Mouse (Mus musculus) gonadal fat pad, adult 2 months (tissue): ENCODE measurements around the gene Sos1. TPM values are rescaled to one million over a fixed set of nuclear protein-coding genes. Genes with fewer than 3 reads are reported as not detected.

Experiments
- DNase-seq: peaks from one replicate; pipeline ENCODE4 v3.0.0-alpha.2; 2012; ENCODE audit warnings: low read depth
- polyA plus RNA-seq: library from polyadenylated mRNA; depleted of rRNA; stranded (reverse); fragments of >200 nt; gene quantifications from 2 replicates; pipeline ENCODE4 v1.2.3, GENCODE M21; 2012; rRNA removed

Gene Sos1
- polyA plus RNA-seq, result 2.7 and 4.1 TPM in 2 replicates

DNA sequence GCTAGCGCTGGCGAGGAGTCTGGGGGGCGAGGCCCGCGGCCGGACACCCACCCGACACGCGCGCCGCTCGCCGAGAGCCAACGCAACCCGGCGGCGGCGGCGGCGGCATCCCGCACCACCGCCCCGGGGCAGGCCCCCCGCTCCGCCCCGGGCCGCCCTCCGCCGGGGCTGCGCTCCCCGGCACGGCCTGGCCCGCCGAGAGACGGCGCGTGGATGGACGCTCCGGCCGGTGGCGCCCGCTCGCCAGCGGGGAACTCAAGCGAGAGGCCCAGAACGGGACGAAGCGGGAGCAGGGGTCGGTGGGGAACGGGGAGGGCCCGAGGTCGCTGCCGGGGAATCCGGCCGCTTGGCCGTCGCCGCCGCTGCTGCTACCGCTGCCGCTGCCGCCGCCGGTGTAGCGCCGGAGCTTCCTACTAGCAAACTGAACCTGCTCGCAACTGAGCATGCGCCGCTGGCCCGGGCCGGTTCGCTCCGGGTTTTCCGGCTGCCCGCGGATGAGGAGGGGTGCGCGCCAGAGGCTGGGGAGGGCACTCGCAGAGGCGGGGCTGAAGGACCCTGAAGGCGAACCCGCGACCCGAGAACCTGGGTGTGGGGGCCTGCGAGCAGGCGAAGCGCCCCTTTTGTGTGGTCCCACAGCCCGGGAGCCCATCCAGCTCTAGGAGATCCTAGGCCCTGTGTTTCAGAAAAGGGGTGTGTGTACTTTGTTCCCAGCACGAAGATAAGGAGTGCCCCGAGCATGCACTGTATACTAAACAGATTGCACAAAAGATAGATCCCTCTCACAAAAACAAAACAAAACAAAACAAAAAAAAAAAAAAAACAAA is at the start of gene Sos1:
Sos1 (minus strand) TSS at position 423 of the 824 bp plus-strand sequence.
- no peak for DNase-seq

DNA sequence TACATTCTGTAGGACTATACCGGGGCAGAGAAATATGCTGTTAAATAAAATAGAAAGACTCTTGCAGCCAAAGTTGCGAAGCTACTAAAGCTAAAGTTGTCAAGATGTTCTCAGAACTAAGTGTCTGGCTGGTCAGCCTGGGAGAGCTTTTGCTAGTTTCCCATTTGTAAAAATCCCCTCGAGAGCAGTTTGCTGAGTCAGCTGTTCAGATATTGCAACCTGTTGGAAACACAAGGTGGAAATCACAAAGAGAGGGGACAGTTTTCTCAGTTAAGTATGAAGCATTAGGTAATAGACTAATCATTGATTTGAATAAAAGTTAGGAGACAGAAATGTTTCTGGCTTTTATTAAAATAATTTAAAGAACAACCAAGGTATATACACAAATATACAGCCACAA is 43.0 kb upstream of the Sos1 start:
- no peak for DNase-seq

DNA sequence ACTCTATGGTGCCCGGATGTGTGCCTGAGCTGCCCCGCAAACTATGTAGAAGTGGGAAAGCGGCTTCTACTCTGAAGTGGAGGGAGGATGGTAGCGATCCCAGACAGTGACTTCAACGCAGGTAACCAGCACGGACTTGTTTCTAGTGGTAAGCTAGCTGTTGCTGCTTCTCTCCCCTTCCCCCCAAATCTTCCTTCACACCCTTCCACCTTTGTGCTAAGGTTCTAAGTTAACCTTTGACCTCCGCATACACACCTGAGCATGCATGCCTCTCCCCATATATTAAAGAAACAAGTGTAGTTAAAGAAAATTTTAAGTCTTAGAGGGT is 41.9 kb upstream of the Sos1 start:
- no peak for DNase-seq

DNA sequence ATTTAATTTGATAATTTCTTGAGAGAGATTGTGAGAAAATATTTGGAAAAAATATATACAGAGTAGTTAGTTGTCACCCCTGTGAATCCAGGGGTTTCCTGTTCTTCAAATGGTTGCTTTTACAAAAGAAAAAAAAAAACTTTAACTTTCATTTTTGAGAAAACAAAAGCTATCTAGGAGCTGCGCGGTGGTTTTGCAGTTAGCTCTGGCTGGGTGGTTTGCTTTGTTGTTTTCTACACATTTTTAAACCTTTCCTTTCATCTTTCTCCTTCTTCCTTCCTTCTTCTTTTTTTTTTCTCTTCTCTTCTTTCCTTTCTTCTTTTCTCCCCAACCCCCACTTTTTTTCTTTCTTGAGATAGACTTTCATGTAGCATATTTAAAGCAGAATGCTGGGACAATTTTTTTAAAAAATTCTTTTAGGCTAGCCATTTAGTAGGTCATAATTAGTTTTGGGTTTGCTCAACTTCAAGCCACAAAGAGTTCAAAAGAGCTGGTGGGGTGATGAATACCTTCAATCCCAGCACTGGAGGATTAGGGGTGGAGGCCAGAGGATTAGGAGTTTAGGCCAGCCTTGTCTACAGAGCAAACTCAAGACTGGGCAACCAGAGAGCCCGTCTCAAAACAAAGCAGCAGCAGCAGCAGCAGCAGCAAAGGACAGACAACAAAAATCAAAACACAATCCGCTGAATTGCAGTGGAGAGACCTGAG is 41.4 kb upstream of the Sos1 start:
- no peak for DNase-seq

DNA sequence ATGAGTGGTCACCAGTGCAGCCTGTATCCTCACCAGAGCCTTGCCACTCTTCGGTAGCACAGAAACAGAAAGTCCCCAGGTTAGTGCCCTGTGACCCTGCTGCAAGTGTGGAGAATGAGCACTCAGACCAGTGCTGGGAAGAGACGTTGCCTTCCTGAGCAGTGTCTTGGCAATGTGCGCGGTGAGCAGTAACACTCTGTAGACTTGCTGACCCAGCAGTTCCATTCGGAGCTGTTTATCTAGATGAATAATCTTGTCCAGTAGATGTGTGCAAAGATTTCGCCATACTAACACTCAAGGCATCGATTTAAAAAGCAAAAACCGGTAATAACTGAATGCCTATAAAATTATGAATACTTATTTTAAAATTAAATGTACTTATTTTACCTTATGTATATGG is 40.3 kb upstream of the Sos1 start:
- DNase-seq, result no peak

DNA sequence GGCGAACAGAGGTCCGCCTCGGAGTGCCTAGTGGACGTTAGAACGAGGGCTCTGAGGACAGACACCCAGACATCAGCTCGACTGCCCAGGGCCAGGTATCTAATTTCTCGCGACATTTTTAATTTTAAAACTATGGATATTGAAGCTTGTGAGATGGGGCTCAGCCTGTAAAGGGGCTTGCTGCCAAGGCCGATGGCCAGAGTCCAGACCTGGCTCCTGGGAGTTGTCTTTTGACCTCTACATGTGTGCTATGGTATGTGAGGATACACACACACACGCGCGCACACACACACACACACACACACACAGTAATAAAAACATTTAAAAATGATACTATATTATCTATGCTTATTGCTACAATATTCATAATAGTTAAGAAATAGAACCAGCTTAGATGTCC is 38.6 kb upstream of the Sos1 start:
- DNase-seq, result no peak

DNA sequence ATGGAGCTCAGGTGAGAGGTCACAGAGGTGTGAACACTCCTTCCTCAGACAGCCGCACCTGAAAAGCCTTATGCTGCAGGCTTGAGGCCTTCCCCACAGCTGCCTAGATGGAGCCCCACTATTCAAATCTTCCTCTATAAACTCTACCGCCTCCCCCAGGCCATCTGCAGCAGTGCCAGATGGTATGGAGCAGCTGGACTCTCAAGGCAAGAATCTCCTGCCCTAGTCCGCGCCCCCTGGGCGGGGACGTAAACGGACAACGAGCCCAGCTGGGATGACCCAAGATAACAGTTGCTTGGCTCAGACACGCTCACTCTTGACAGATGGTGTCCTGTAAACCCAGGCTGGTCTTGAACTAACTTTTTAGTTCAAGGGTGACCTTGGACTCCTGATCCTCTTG is 37.0 kb upstream of the Sos1 start:
- DNase-seq, result no peak

DNA sequence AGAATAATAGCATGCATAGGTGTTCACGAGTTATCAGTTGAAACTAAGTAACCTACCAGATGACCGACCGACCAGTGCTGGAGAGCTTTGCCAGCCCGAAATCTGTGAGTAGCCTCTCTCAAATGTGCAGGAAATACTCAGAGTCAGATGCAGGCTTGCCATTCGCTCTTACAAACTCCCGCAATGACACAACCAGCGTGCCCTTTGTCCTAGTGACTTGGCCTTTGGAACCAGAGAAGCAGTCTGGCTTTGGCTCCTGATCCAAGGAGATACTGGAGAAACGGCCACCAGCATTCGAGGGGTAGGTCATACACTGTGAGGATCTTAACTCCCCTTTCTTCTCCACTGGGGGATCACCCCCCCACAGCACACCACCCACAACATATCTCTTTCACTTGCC is 35.7 kb upstream of the Sos1 start:
- no peak for DNase-seq

DNA sequence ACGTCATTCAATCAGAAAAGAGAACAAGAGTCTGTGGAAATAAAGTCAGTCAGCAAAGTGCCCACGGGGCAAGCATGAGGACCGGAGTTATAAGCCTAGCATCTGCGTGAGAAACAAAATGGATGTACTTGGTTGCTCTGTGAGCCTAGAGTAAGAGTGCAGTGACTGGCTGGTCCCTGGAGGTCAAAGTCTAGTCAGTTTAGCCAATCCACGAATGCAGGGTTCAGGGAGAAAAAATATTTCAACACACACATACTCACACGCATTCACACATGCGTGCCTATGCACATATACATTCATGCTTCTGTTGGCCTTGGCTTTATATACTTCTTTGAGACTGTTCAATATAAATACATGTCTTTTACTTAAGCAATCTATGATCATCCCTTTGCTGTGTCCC is 35.3 kb upstream of the Sos1 start:
- DNase-seq, result no peak

DNA sequence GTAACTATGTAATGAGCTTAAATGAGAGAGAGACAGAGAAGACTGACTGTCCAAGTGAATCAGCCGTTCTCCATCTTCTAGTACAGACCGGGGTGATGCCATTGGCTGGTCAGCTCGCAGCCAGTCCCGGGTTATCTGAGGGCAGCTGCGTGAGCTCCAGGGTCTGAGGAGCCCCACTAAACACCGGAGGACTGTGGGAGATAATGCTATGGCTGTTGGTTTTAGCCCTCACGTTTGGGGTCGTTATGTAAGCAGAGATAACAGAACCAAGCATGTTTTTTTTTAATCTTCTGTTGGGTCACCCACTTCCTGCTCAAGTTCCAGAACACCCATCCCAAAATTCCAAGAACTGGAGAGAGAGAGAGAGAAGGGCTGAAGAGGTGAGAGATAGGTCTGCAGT is 33.5 kb upstream of the Sos1 start:
- DNase-seq, result no peak

DNA sequence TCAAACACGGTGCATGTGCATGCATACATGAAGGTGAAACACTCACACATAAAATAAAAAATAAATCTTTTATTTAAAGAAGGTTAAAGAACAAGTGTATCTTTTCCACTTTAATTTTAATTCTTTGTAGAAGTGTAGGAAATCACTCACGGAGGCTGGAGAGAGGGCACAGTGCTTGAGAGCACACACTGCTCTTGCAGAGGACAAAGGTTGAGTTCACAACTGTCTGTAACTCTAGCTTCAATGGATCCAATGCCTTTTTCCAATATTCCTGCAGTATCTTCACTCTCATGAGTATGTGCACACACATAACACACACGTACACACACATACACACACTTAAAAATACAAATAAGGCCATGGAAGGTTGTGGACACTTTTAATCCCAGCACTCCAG is 30.2 kb upstream of the Sos1 start:
- DNase-seq, result no peak

DNA sequence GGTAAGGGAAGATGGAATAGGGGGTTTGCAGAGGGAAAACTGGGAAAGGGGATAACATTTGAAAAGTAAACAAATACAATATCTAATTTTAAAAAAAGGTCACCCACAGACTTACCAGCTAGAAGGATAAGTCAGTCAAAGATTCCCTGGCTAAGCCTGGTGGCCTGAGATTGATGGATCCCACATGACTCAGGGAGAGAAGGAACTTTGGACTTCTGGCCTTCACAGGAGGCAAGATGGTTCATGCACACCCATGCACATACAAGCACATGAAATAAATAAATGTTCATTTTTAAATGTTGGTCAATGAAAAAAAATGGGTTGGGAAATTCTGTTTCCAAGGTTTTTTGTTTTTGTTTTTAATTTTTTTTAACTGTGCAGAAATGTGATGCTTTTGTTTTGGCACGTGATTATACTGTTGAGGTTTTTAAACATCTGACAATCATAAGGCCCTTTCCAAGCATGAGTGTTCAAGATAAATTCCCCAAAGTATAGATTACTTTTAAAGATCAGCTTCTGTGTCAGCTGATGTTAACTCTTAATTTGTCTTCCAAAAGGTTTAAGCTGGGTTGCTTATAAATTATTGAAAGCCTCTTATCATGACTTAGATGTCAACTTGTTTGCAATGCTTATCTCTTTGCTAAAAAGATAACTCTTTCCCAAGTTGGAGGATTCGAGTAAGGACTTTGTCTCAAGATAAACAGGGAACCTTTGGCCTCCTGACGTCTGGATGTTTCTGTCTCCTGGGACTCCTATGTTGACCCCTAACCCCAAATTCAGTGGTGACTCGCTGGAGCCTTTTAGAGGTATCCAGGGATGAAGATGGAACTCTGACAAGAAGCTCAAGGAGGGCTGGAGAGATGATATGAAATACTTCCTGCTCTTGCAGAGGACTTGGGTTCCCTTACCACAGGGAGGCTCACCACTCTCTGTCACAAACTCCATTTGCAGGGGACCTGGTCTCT is 29.5 kb upstream of the Sos1 start:
- DNase-seq, result no peak

DNA sequence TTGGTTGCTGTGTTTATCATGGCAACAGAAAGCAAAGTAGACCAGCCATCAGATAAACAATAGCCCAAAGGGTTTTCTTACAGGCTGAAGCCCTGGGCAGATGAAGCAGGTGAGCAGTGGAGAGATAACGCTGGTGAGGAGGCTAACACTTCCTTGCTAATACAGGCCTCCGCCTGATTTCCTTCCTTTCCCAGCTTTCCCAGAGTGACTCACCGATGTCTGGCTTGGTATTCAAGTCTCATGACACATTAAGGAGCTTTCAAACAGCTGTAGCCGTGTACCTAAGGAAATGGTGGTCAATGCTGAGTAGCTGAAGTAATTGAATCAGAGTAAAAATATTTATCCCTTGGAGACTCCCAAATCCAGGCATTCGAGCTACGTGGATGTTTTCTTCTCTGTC is 25.5 kb upstream of the Sos1 start:
- no peak for DNase-seq

DNA sequence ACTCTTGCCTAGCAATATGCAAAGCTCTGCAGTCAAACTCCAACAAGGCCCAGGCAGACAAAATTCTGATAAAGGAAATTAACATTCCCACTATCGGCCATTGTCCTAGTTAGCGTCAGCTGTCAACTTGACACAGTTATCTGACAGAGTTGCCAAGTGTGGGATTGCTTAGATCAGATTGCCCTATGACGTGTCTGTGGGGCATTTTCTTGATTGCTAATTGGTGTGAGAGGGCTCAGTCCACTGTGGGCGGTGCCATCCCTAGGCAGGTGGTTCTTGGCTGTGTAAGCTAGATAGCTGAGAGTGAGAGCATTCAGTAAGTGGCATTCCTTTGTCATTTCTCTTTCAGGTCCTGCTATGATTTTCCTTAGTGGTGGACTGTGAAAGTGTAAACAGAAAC is 25.1 kb upstream of the Sos1 start:
- DNase-seq, result no peak

DNA sequence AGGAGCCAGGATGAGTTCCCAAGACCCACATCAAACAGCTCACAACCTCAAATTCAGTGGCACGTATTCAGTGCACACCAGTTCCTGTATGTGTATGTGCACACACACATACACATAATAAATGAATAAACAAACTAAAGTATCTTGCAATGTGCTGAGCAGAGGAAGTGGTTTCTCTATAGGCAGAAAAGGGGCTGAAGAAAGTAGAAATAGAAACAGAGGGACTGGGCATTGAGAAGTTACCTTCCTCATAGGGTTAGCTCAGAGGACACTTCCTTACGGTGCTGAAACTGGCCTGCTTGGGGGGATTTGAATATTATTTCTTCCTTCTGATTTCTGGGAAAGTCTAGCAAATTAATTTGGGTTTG is 21.5 kb upstream of the Sos1 start:
- DNase-seq, result no peak

DNA sequence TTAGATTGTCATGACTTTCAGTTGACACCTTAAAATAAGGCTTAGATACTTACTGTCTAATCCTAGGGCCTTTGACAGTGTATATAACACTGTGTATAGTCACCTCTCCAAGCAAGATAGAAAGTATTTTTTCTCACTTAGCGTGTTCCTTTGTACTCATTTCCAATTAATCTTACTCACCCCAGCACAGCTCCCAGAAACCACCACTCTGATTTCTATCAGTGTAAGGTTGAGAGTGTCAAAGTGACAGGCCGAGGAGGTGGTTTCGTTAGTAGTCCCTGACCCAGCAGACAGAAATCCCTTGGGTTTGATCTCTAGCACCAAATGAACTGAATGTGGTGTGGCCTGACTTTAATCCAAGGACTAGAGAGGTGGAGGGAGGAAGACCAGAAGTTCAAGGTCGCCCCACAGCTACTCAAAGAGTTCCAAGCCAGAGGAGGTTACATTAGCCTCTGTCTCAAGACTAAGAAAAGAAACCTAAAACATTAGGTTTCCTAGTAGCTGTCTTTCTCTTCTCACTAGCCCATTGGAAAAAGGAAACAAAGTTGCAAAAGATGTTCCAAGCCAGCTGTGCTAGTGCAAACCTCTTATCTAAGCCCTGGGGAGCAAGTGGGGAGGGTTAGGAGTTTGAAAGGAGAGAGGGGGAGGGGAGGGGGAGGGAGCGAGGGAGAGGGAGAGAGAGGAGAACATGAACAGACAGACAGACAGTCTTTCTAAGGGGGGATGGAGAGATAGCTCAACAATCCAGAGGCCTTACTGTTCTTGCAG is 21.0 kb upstream of the Sos1 start:
- no peak for DNase-seq

DNA sequence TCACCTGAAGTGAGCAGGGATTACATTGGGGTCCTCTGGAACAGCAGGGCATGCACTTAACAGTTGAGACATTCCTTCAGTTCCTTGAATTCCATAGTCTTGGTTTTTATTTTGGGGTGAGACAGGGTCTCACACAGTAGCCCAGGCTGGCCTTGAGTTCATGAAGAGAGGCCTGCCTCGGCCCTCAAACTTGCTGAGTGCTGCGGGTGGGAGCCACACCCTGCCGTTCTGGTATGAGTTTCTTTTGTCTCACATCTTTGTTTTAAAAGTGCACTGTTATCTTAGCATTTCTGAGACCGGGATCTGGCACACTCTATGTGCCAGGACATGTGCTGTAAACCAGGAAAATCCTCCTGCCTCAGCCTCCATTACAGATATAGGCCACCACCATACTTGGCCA is 19.8 kb upstream of the Sos1 start:
- DNase-seq, result no peak

DNA sequence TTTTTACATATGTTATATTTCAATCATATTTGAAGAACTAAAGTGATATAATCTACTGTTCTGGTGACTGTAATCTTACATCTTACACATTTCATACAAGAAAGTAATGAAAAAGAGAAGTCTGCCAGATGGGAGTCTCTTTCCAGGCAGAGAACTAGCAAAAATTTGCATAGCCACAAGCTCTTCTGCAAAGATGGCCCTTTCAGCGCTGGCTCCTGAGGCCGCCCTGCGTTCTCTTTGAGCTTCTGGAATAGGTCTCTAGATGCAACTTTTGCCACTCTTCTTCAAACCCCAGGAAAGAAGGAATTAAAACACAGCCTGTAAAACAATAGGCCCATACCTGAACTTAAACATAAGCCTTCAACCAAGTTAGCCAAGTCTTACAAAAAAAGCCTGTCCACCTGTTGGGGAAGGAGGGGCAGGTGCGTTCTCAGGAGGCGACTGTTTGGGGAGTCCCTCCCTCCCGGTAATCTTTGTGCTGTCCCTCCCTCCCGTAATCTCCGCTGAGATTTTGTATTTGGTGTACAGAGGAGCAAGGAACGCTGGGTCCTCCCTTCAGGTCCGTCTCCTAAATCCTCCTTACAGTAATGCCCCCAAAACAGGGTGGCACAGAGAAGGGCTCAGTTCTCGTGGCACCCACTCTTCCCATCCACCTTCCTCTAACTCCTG is 18.5 kb upstream of the Sos1 start:
- no peak for DNase-seq

DNA sequence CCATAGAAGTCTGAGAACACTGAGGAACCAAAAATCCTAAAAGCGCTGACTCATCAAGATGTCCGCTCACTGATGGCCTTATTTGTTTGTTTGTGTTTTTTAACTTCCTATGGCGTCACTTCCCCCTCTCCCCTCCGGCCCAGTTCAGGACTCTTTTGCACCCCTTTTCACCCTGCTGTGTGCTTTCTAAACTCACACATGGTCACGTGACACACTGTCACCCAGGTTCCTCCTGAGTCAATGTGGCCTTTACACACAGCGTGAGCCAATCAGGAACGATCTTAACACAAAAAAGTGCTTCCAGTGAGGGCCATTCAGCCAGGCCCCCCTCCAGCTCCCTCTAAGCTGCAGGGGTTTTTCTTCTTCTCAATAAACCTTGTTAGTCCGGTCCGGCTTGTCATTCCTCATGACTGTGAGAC is 16.9 kb upstream of the Sos1 start:
- no peak for DNase-seq

DNA sequence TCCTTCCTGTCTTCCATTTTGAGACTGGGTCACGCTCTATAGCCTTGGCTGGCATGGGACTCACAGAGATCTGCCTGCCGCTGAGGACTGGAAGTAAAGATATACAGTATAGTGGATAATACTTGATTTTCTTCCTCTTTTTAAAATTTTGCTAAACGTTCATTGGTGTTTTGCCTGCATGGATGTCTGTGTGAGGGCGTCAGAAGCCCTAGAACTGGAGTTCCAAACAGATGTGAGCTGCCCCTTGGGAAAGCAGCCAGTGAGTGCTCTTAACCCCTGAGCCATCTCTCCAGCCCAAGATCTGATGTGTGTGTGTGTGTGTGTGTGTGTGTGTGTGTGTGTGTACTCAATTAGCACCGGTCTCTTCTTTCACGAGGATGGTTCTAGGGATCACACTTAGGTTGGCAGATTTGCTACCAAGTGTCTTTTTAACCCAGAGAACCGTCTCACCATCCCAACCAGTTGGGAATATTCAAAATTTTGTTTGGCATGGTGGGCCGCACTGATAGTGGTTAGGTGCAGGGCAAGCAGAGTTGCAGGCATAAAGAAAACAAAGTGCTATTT is 16.4 kb upstream of the Sos1 start:
- DNase-seq, result no peak

DNA sequence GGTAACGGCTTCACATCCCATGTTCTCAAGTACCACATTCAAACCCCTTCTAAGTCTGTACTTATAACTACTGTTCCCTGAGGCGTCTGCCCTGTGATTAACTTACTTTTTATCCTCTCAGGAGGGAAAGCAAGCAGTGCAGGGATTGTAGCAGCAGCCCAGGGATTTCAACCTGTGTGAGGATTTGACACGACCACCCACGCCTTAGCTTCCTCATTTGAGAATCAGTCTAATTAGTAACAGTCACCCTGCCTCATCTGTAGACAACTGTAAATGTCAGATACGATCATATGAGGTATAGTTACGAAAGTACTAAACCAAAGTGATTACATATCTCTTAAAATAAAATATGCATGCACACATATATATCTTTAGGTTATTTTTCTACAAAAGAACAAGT is 15.9 kb upstream of the Sos1 start:
- DNase-seq, result no peak
